16 mouse cellular contexts compared by ENCODE assay signal in the genomic region with DNA sequence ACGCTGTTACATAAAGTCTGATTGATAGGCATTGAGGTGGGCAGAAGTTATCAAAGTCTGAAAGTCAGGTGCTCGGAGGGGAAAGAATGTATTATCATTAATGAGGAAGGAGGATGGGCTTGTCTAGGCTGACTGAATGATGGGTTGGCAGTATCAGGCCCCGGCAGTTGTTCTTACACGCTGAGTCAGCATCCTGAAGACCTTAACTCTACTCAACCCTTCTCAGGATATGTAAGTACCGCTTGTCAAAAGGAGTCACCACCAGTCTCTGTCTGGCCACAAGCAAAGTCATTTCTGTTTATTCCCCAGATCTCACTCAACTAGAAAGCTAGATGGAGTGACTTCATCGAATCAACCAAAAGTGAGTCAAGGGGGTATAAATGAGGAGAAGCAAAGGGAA.
"Had no signal": no experiment of that assay in that cellular context is flagged by ENCODE, and none has a peak within 500 bp of the region (broad histone marks: within the 10 kb centered on the region; RNA-seq: fewer than 3 reads in every experiment).

No protein-coding gene starts in this region.

- H3K9me3 ChIP-seq: neural tube, embryonic 13.5 days; neural tube, embryonic 15.5 days; stomach, embryonic 15.5 days had no signal

- H3K27ac ChIP-seq: neural tube, embryonic 13.5 days; neural tube, embryonic 15.5 days; stomach, embryonic 15.5 days; stomach, postnatal 0 days had no signal

- H3K36me3 ChIP-seq: neural tube, embryonic 13.5 days; neural tube, embryonic 15.5 days; stomach, embryonic 15.5 days had no signal

- H3K27me3 ChIP-seq: neural tube, embryonic 13.5 days; neural tube, embryonic 15.5 days; stomach, embryonic 15.5 days had no signal

- H3K4me3 ChIP-seq: neural tube, embryonic 13.5 days; neural tube, embryonic 15.5 days; stomach, embryonic 15.5 days had no signal

- H3K4me2 ChIP-seq: neural tube, embryonic 13.5 days; neural tube, embryonic 15.5 days; stomach, embryonic 15.5 days had no signal

- H3K4me1 ChIP-seq: neural tube, embryonic 13.5 days; stomach, embryonic 15.5 days had no signal

- H3K9ac ChIP-seq: neural tube, embryonic 13.5 days; neural tube, embryonic 15.5 days; stomach, embryonic 15.5 days had no signal

- DNase-seq: retina, postnatal 1 day; right cerebral cortex, adult 18-20 months; right cerebral cortex, postnatal 14 days; right cerebral cortex, postnatal 25 days; right cerebral cortex, postnatal 4 days; spleen, adult 18-20 months; thymus, adult 18-20 months; thymus, adult 2 months; thymus, postnatal 14 days; thymus, postnatal 25 days; thymus, postnatal 36 days; thymus, postnatal 4 days had no signal
